Mouse (Mus musculus): Measurements from ENCODE around the gene Dyx1c1. TPM values are rescaled to one million over a fixed set of nuclear protein-coding genes. Genes with fewer than 3 reads are reported as not detected.

The Dyx1c1 gene
- polyA plus RNA-seq, 1 experiment from 2014 or later = 1.7 TPM

GRCm38 (mm10) chr9:73004076-73004475, 45.5 kb downstream of the Dyx1c1 start:
- Histone ChIP-seq H3K4me3 (no peak overlapping the region), H3K36me3 (ENCODE audit: poor library complexity, severe bottlenecking) (peaks cover 38% of the 10 kb centered on the region), H3K27ac (no peak overlapping the region), H3K9me3 (replicated peaks) (no peaks in the 10 kb centered on the region), H3K27me3 (no peaks in the 10 kb centered on the region), H3K4me2 (no peak overlapping the region), H3K9ac (no peak overlapping the region), H3K4me1 (no peaks in the 10 kb centered on the region)
- no peak for ATAC-seq
- 88% methylated on average over 8 of the region's 8 CpGs for WGBS

GRCm38 (mm10) chr9:73005106-73005505, 46.5 kb downstream of the Dyx1c1 start:
- ATAC-seq = no peak
- WGBS = 87% methylated on average over 6 of the region's 6 CpGs

GRCm38 (mm10) chr9:73006175-73006574, 47.6 kb downstream of the Dyx1c1 start:
- Histone ChIP-seq H3K9me3 (replicated peaks) (no peaks in the 10 kb centered on the region), H3K27ac (no peak overlapping the region), H3K4me1 (no peaks in the 10 kb centered on the region), H3K4me2 (no peak overlapping the region), H3K4me3 (no peak overlapping the region), H3K27me3 (no peaks in the 10 kb centered on the region), H3K9ac (no peak overlapping the region), H3K36me3 (ENCODE audit: poor library complexity, severe bottlenecking) (peaks cover 46% of the 10 kb centered on the region)
- ATAC-seq = no peak
- 100% methylated on average over 3 of the region's 3 CpGs for WGBS

More at GRCm38 (mm10) chr9:73005106-73005505, 46.5 kb downstream of the Dyx1c1 start:
- no peaks in the 10 kb centered on the region for H3K27me3 ChIP-seq
- H3K27ac ChIP-seq = no peak overlapping the region
- peaks cover 41% of the 10 kb centered on the region for H3K36me3 ChIP-seq (ENCODE audit: poor library complexity, severe bottlenecking)
- H3K4me2 ChIP-seq = no peak overlapping the region
- no peak overlapping the region for H3K4me3 ChIP-seq
- H3K9me3 ChIP-seq (replicated peaks) = no peaks in the 10 kb centered on the region
- H3K4me1 ChIP-seq = no peaks in the 10 kb centered on the region
- H3K9ac ChIP-seq = no peak overlapping the region

- ATAC-seq = no peak
- Histone ChIP-seq H3K4me3 (no peak overlapping the region), H3K36me3 (ENCODE audit: poor library complexity, severe bottlenecking) (peaks cover 57% of the 10 kb centered on the region), H3K4me1 (no peaks in the 10 kb centered on the region), H3K27ac (no peak overlapping the region), H3K9me3 (replicated peaks) (no peaks in the 10 kb centered on the region), H3K4me2 (no peak overlapping the region), H3K9ac (no peak overlapping the region), H3K27me3 (no peaks in the 10 kb centered on the region)
- 75% methylated on average over 3 of the region's 3 CpGs for WGBS
Observed at GRCm38 (mm10) chr9:73008384-73008783, 49.8 kb downstream of the Dyx1c1 start.

GRCm38 (mm10) chr9:73012629-73013028, 54.0 kb downstream of the Dyx1c1 start:
- Histone ChIP-seq H3K4me2 (no peak overlapping the region), H3K9ac (no peak overlapping the region), H3K36me3 (ENCODE audit: poor library complexity, severe bottlenecking) (peaks cover 71% of the 10 kb centered on the region), H3K27me3 (no peaks in the 10 kb centered on the region), H3K9me3 (replicated peaks) (no peaks in the 10 kb centered on the region), H3K4me1 (no peaks in the 10 kb centered on the region), H3K27ac (no peak overlapping the region), H3K4me3 (no peak overlapping the region)
- 89% methylated on average over 4 of the region's 4 CpGs for WGBS
- ATAC-seq = no peak

- peaks cover 92% of the 10 kb centered on the region for H3K36me3 ChIP-seq (ENCODE audit: poor library complexity, severe bottlenecking)
- H3K4me3 ChIP-seq = no peak overlapping the region
- no peak overlapping the region for H3K27ac ChIP-seq
- H3K4me2 ChIP-seq = no peak overlapping the region
- H3K27me3 ChIP-seq = no peaks in the 10 kb centered on the region
- no peak for ATAC-seq
- no peaks in the 10 kb centered on the region for H3K4me1 ChIP-seq
- H3K9ac ChIP-seq = no peak overlapping the region
- 94% methylated on average over 13 of the region's 13 CpGs for WGBS
- H3K9me3 ChIP-seq (replicated peaks) = no peaks in the 10 kb centered on the region
Observed at GRCm38 (mm10) chr9:73014724-73015123, 56.1 kb downstream of the Dyx1c1 start.

GRCm38 (mm10) chr9:73019841-73020240, 61.3 kb downstream of the Dyx1c1 start:
- Histone ChIP-seq H3K36me3 (ENCODE audit: poor library complexity, severe bottlenecking) (peaks cover 70% of the 10 kb centered on the region), H3K4me2 (no peak overlapping the region), H3K9ac (no peak overlapping the region), H3K4me3 (no peak overlapping the region), H3K4me1 (no peaks in the 10 kb centered on the region), H3K9me3 (replicated peaks) (no peaks in the 10 kb centered on the region), H3K27ac (no peak overlapping the region), H3K27me3 (no peaks in the 10 kb centered on the region)
- WGBS = 93% methylated on average over 10 of the region's 10 CpGs
- ATAC-seq = no peak

GRCm38 (mm10) chr9:73020566-73021097, 62.0 kb downstream of the Dyx1c1 start:
- H3K27me3 ChIP-seq = no peaks in the 10 kb centered on the region
- ATAC-seq = no peak
- H3K4me2 ChIP-seq = no peak overlapping the region
- no peaks in the 10 kb centered on the region for H3K9me3 ChIP-seq (replicated peaks)
- no peak overlapping the region for H3K27ac ChIP-seq
- H3K4me3 ChIP-seq = no peak overlapping the region
- H3K9ac ChIP-seq = no peak overlapping the region
- H3K4me1 ChIP-seq = peaks cover under 1% of the 10 kb centered on the region; the same call in 1 of the 2 replicates
- H3K36me3 ChIP-seq (ENCODE audit: poor library complexity, severe bottlenecking) = peaks cover 65% of the 10 kb centered on the region
- 90% methylated on average over 5 of the region's 5 CpGs for WGBS

Small RNAs within 50 kb of the gene (microRNA-seq; reads per million reads assigned to microRNA genes)
- gene Gm27353 = not detected

Other genes with a start within 250 kb of the Dyx1c1 start
- 0.43 and 0.74 TPM in 2 replicates for gene Prtg, start 151.9 kb upstream of the Dyx1c1 start, polyA plus RNA-seq (2015; fragmentation: Nextera tagmentation; extraction: Ambion mirVana)
- gene Pygo1, start 33.1 kb upstream of the Dyx1c1 start, polyA plus RNA-seq (2015; fragmentation: Nextera tagmentation; extraction: Ambion mirVana) = 10.5 and 10.7 TPM in 2 replicates
- gene Gm44503, start 67 bp downstream of the Dyx1c1 start, polyA plus RNA-seq (2015; fragmentation: Nextera tagmentation; extraction: Ambion mirVana) = not detected in 2 replicates
- 26.4 and 26.9 TPM in 2 replicates for gene Ccpg1os, start 26.6 kb downstream of the Dyx1c1 start, polyA plus RNA-seq (2015; fragmentation: Nextera tagmentation; extraction: Ambion mirVana)
- gene Ccpg1, start 26.6 kb downstream of the Dyx1c1 start, polyA plus RNA-seq (2015; fragmentation: Nextera tagmentation; extraction: Ambion mirVana) = 32.0 and 32.5 TPM in 2 replicates
- 8.4 and 11.3 TPM in 2 replicates for gene Pigb, start 81.6 kb downstream of the Dyx1c1 start, polyA plus RNA-seq (2015; fragmentation: Nextera tagmentation; extraction: Ambion mirVana)
- 0.96 and 1.2 TPM in 2 replicates for gene Rab27a, start 86.1 kb downstream of the Dyx1c1 start, polyA plus RNA-seq (2015; fragmentation: Nextera tagmentation; extraction: Ambion mirVana)
- gene Khdc3, start 143.1 kb downstream of the Dyx1c1 start, polyA plus RNA-seq (2015; fragmentation: Nextera tagmentation; extraction: Ambion mirVana) = not detected in 2 replicates
- gene Gm20509, start 143.7 kb downstream of the Dyx1c1 start, polyA plus RNA-seq (2015; fragmentation: Nextera tagmentation; extraction: Ambion mirVana) = not detected in 2 replicates
- gene Rsl24d1, start 154.6 kb downstream of the Dyx1c1 start, polyA plus RNA-seq (2015; fragmentation: Nextera tagmentation; extraction: Ambion mirVana) = 133 and 137 TPM in 2 replicates